Mouse (Mus musculus) skeletal muscle tissue, postnatal 0 days (tissue): Measurements from ENCODE around the gene Rhox4g. TPM values are rescaled to one million over a fixed set of nuclear protein-coding genes. Genes with fewer than 3 reads are reported as not detected.

Source experiments
- polyA plus RNA-seq: library from polyadenylated mRNA; unstranded; fragments of >200 nt; fragmentation: Nextera tagmentation; extraction: Ambion mirVana; gene quantifications from 2 replicates; pipeline ENCODE4 v1.2.1, GENCODE M21; 2015

Gene Rhox4g
- polyA plus RNA-seq = not detected in 2 replicates

GRCm38 (mm10) chrX:37651227-37651626 is at the start of gene Rhox4g:
TSS of gene Rhox4g (minus strand) at chrX:37651327.

GRCm38 (mm10) chrX:37673177-37673576 is 22.1 kb upstream of the Rhox4g start, which contains the start of gene Rhox2h:
TSS of gene Rhox2h (minus strand) at chrX:37673277.

GRCm38 (mm10) chrX:37668664-37669063 is 17.5 kb upstream of the Rhox4g start, which contains the start of gene Rhox3h:
TSS of gene Rhox3h (minus strand) at chrX:37668764.

GRCm38 (mm10) chrX:37643370-37643769 is 7.8 kb downstream of the Rhox4g start, which contains the start of gene Rhox2g:
TSS of gene Rhox2g (minus strand) at chrX:37643470.

GRCm38 (mm10) chrX:37628512-37628911 is 22.6 kb downstream of the Rhox4g start, which contains the start of gene Rhox3g:
TSS of gene Rhox3g (minus strand) at chrX:37628612.

GRCm38 (mm10) chrX:37607604-37608003 is 43.5 kb downstream of the Rhox4g start, which contains the start of gene Rhox4f:
TSS of gene Rhox4f (minus strand) at chrX:37607704.

Other genes with a start within 250 kb of the Rhox4g start
- gene Rhox2b, start 239.3 kb downstream of the Rhox4g start, polyA plus RNA-seq = not detected in 2 replicates
- gene Rhox4b, start 218.8 kb downstream of the Rhox4g start, polyA plus RNA-seq = not detected in 2 replicates
- gene Rhox2c, start 197.6 kb downstream of the Rhox4g start, polyA plus RNA-seq = 0.21 TPM in 1 of 2 replicates, not detected in the other
- gene Rhox3c, start 192.7 kb downstream of the Rhox4g start, polyA plus RNA-seq = 0.63 and 1.1 TPM in 2 replicates
- gene Rhox4c, start 171.0 kb downstream of the Rhox4g start, polyA plus RNA-seq = not detected in 2 replicates
- not detected in 2 replicates for gene Rhox2d, start 157.9 kb downstream of the Rhox4g start, polyA plus RNA-seq
- gene Rhox4d, start 137.0 kb downstream of the Rhox4g start, polyA plus RNA-seq = not detected in 2 replicates
- not detected in 2 replicates for gene Rhox2e, start 120.9 kb downstream of the Rhox4g start, polyA plus RNA-seq
- gene Rhox3e, start 109.3 kb downstream of the Rhox4g start, polyA plus RNA-seq = 0.35 and 0.41 TPM in 2 replicates
- gene Rhox4e, start 93.9 kb downstream of the Rhox4g start, polyA plus RNA-seq = not detected in 2 replicates
- not detected in 2 replicates for gene Rhox2f, start 79.9 kb downstream of the Rhox4g start, polyA plus RNA-seq
- gene Rhox3f, start 70.3 kb downstream of the Rhox4g start, polyA plus RNA-seq = 0.18 and 0.67 TPM in 2 replicates
- not detected in 2 replicates for gene Rhox4f, start 43.6 kb downstream of the Rhox4g start, polyA plus RNA-seq
- gene Rhox3g, start 22.7 kb downstream of the Rhox4g start, polyA plus RNA-seq = not detected in 2 replicates
- gene Rhox2g, start 7.9 kb downstream of the Rhox4g start, polyA plus RNA-seq = not detected in 2 replicates
- gene Rhox3h, start 17.4 kb upstream of the Rhox4g start, polyA plus RNA-seq = 0.16 TPM in 1 of 2 replicates, not detected in the other
- gene Rhox2h, start 21.9 kb upstream of the Rhox4g start, polyA plus RNA-seq = not detected in 2 replicates
- gene Rhox5, start 153.5 kb upstream of the Rhox4g start, polyA plus RNA-seq = 0.24 TPM in 2 replicates
- not detected in 2 replicates for gene Rhox6, start 175.6 kb upstream of the Rhox4g start, polyA plus RNA-seq
- not detected in 2 replicates for gene Rhox7a, start 180.4 kb upstream of the Rhox4g start, polyA plus RNA-seq
- gene Rhox8, start 227.6 kb upstream of the Rhox4g start, polyA plus RNA-seq = not detected in 2 replicates
- not detected in 2 replicates for gene Rhox7b, start 245.9 kb upstream of the Rhox4g start, polyA plus RNA-seq